Mouse (Mus musculus): ENCODE measurements at regions not wholly inside any gene's neighbourhood (a gene's known extent, or its start where the extent isn't known, plus 50 kb on each side); places are given as distances from the start of the nearest gene placed in this dataset.

GRCm38 (mm10) chr11:45058658-45059057 lies 441.5 kb downstream of the Ebf1 start:
- in situ Hi-C loops (cut with MboI, MseI) = no loop called here

DNA sequence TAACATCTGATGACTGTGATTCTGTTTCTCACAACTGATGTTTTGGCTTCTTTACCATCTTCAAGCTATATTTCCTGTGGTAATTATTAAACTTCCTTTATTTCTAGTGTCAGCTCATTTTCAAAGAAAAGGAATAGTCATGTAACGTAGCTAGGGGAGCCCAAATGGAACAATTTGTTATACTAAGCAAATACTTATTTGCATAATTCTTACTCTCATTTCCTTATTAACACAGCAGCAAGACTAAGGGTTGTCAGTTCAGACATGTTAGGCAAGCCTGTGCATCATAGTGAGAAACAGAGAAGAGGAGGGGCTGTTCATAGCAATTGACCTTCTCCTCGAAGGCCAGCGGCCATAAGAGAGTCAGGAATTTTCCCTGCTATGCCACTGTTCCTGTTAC lies 449.5 kb downstream of the Ebf1 start:
- in situ Hi-C loops (cut with MboI, MseI) = no loop called here

GRCm38 (mm10) chr11:45070280-45070679 lies 453.2 kb downstream of the Ebf1 start:
- in situ Hi-C loops (cut with MboI, MseI) = no loop called here

GRCm38 (mm10) chr11:45071195-45071594 lies 454.1 kb downstream of the Ebf1 start:
- in situ Hi-C loops (cut with MboI, MseI) = no loop called here

- in situ Hi-C loops (cut with MboI, MseI) = no loop called here
Measured at GRCm38 (mm10) chr11:45084506-45085037, 467.5 kb downstream of the Ebf1 start.

GRCm38 (mm10) chr11:45085145-45085544 lies 468.0 kb downstream of the Ebf1 start:
- in situ Hi-C loops (cut with MboI, MseI) = no loop called here

DNA sequence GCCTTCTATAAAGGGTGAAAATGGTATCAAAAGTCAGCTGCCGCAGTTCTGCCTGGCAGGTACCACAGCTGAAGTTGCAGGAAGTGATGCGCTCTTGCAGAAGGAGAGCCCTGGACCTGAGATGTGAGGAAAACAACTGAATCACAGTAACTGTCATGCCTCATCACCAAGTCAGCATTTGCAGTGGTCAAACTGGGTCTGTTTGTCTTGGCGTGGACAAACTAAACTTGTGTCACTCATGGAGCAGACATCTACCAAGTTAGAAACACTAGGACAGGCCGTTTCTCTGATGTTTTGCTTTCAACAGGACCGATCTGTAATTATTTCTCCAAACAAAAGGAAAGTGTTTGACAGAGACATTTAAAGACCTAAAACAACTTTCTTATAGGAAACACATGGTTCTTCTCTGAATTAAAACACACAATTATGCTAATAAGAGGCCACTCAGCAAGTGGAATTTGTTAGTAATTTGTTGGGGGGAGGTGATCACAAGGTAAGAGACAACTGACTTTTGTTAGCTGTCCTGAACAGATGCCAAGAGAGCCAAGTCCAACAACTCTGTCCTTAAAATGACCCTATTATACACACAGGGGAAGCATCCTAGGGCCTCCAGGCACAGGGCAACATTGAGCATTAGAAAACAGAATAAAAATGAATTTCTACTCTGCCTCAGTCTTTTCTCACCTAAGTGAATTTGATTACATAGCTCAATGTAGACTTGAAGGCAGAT lies 470.2 kb downstream of the Ebf1 start:
- in situ Hi-C loops (cut with MboI, MseI) = no loop called here

GRCm38 (mm10) chr11:45088286-45088685 lies 471.2 kb downstream of the Ebf1 start:
- in situ Hi-C loops (cut with MboI, MseI) = no loop called here

GRCm38 (mm10) chr11:45089561-45089960 lies 472.4 kb downstream of the Ebf1 start:
- in situ Hi-C loops (cut with MboI, MseI) = no loop called here

DNA sequence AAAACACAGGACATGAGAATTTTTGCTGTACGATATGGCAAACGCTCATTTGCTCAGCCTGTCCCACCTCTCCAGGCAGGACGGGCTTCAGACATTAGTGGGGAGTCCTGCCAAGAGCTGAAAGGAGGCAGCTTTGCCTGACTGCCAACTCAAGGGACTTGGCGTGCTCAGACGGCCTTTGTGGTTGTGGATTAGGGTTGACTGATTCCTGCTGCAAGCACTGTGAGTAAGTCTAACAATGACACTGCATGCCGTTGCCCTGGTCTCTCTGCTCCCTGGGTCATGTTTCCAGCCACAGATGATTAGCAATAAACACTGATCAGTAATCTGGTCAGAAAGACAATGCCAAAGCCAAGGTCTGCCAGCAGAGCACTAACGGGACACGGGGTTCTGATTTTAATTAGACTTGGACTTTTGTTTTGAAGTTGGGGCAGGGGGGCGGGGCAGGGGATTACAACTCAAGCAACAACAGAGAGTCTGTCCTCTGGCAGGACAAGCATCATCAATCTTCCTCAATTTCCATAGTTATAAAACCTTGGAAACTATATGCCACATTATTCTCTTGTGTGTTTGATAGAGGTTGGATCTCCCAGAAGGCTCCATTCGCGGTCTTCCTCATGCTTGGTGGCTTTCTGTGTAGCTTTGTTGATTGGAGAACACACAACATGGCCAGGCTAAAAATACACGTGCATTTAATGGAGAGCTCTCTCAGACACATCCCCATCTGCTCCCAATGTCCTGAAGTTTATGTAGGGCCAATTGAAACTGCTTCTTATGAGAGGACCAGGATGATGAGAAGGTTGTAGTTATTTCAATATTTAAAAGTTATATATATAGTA lies 486.6 kb downstream of the Ebf1 start:
- in situ Hi-C loops (cut with MboI, MseI) = no loop called here

DNA sequence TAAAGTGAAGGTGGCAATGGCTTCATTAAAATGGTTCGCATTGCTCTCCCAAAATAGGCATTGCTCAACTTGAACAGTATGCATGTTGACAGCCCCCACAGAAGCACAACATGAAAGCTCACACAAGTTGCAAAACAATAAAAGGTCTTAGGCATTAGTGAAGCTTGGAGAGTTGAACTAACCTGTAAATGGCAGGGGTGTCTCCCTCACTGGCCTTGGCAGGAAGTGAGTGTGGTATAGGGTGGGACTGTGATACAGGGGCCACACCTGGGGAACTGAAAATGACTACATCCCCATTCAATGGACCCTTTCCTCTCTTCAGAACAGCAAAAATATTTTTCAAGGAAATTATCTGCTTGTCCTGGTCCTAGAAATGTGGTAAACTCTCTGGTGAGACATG lies 499.6 kb downstream of the Ebf1 start:
- in situ Hi-C loops (cut with MboI, MseI) = no loop called here

- in situ Hi-C loops (cut with MboI, MseI) = no loop called here
Measured at GRCm38 (mm10) chr11:45123276-45123675, 506.2 kb downstream of the Ebf1 start.

GRCm38 (mm10) chr11:45136781-45137180 lies 519.7 kb downstream of the Ebf1 start:
- in situ Hi-C loops (cut with MboI, MseI) = no loop called here

GRCm38 (mm10) chr11:45138351-45138975 lies 521.3 kb downstream of the Ebf1 start:
- in situ Hi-C loops (cut with MboI, MseI) = no loop called here

GRCm38 (mm10) chr11:45140490-45140889 lies 523.4 kb downstream of the Ebf1 start:
- in situ Hi-C loops (cut with MboI, MseI) = no loop called here

GRCm38 (mm10) chr11:45154070-45154469 lies 537.0 kb downstream of the Ebf1 start:
- in situ Hi-C loops (cut with MboI, MseI) = no loop called here

DNA sequence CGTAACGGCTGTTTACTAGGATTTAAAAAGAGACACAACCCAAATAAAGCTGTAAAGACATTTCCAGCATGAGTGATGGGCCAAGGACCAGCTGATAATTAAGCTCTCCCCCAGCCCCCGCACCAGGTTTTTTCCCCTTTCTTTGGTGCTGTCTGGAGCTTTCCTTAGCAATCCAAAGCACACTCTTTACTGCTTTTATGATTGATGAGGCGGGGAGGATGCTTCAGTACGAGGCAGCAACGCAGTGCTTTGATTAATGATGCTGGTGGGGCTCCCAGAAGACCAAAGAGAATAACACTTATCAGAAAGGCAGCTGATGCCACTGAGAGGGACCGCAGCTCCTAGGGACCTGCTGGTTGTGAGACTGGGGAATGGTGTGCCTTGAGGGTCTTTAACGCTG lies 537.4 kb downstream of the Ebf1 start:
- in situ Hi-C loops (cut with MboI, MseI) = no loop called here

DNA sequence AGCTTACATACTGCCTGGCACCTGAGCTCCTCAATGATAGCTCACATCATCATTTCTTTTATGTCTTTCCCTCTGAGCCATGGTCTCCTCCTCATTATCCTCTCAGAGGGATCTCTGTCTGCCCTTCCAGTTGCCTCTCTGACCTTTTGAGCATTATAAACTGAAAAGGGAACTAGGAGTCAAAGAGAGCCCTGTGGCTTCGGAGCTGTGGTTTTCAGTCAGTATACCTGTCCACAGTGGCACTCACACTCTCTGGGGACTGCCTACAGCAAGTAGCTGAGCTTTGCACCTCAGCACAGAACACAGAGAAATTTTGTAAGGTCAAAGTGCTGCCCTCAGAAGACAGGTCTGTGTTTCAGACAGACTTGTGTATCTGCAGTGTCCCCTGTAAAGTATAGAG lies 538.7 kb downstream of the Ebf1 start:
- in situ Hi-C loops (cut with MboI, MseI) = no loop called here

GRCm38 (mm10) chr11:45158282-45158681 lies 541.2 kb downstream of the Ebf1 start:
- in situ Hi-C loops (cut with MboI, MseI) = no loop called here

DNA sequence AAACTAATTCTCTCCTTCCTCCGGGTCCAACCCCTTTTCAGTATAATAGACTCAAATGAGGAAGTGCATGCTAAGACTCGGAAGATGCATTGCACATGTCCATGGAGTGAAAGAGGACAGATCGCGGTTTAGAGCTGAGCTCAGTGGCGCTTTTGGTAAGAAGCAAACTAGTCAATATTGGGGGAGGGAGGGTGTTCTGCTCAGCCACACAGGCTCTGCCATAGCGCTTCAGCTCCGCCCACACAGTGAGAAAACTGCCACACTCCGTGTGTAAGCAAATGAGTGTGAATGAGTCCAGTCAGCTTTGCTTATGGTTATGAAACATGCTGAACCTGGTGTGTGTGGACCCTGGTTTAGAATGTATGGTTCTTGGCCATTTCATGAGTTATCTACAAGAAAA lies 543.8 kb downstream of the Ebf1 start:
- in situ Hi-C loops (cut with MboI, MseI) = no loop called here

GRCm38 (mm10) chr11:45173546-45173945 lies 556.4 kb downstream of the Ebf1 start:
- in situ Hi-C loops (cut with MboI, MseI) = no loop called here

DNA sequence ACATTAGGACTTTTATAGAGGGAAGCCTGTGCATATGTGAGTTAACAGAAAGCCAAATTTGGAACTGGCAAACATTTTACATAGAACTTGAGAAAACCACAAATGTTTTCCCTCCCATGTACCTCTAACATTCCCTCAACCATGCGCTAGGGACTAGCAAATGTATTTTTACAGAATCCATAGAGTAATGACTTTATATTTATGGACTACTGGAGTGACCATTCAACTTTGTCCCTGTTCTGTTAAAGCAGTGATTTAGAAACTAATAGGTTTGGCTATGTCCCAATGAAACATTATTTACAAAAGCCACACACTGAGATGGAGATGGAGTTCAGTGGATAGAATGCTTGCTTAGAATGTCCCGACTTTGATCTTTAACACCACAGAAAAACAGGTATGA lies 557.0 kb downstream of the Ebf1 start:
- in situ Hi-C loops (cut with MboI, MseI) = no loop called here

Measured in T-helper 2 cell (primary cell).